Mouse (Mus musculus) bone marrow, adult 2 months (tissue): Measurements from ENCODE around the gene Gsk3b.

Experiments
- CTCF ChIP-seq: fragments of 200-500 bp; IDR thresholded peaks from 2 replicates; pipeline ENCODE4 v1.5.1; 2011; ENCODE audit warnings: low read length, control low read depth; ENCODE audit not compliant: control insufficient read depth, insufficient read depth
- POLR2A ChIP-seq: fragments of 200-500 bp; IDR thresholded peaks from 2 replicates; pipeline ENCODE4 v1.6.1; 2011; ENCODE audit warnings: low read depth, mild to moderate bottlenecking, control low read depth, low read length, borderline replicate concordance; ENCODE audit not compliant: control insufficient read depth

DNA sequence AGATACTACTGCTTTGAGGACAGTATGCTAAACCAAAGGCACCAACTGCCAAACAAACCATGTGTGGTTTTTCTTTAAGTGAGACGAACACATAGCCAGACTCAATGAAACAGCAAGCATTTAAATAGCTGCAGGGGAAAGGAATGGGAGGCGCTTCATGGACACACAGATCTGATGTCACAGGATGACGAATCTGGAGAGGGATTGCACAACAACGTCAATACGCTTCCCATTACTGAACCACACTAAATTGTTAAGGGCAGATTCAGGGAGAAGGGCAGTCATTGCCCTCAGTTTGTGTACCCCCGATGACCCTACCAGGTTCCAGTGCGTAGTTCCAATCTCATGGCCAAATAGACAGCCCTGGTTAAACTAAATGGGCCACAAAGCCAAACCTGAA is 197.0 kb downstream of the Gsk3b start:
- no peak for TF ChIP-seq POLR2A
- no peak for TF ChIP-seq CTCF
